8 mouse cellular contexts compared by ENCODE assay signal in the genomic region with DNA sequence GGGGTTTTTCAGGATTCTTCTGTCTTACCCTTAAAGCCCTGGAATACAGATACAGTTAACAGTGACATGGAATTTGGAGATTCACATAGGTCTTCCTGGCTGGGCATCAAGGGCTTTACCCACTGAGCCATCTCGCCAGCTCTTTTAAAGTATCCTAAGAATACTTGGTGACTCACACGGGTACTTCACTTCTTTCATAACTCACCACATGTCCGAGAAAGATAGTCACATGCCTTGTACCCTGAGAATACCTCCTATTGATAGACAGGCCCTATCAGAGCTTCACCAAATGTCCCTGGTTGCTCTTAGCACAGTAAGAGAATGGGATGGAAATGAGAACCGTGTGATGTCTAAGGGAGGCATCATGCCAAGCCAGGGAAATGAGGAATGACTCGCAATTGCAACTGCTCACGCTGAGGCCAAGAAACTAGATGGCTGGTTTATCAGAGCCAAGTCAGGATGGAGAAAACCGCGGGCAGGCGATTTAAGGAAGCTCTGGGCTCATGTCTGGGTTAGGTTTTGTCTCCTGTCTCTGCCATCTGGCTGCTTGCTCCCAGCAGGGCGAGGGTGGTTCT. TPM values are rescaled to one million over a fixed set of nuclear protein-coding genes. Genes with fewer than 3 reads are reported as not detected.
DNase-seq lines count a peak whose midpoint lies in the region; ATAC-seq and TF ChIP-seq lines count a peak whose summit lies in the region.

No protein-coding gene starts in this region.

- TF ChIP-seq CTCF in heart, adult 2 months (IDR thresholded peaks at IDR 0.05) = no peak

- DNase-seq in heart, adult 2 months = no peak
- DNase-seq in heart, postnatal 36 days = no peak
- peak; percentile 71 for DNase-seq in lung, postnatal 36 days
- peak; percentile 51 for DNase-seq in telencephalon, adult 2 months (ENCODE audit: low read depth, low spot score)
- no peak for DNase-seq in adrenal gland, postnatal 4 days (ENCODE audit: low spot score in 2 of 2)

- H3K36me3 ChIP-seq in heart, adult 2 months (ENCODE audit: control insufficient read depth, insufficient read depth, low read length) = no peaks in the 10 kb centered on the region
- H3K36me3 ChIP-seq in embryonic facial prominence, embryonic 12.5 days = no peaks in the 10 kb centered on the region
- no peaks in the 10 kb centered on the region for H3K36me3 ChIP-seq in hindbrain, embryonic 13.5 days

- H3K4me1 ChIP-seq in heart, adult 2 months (ENCODE audit: control insufficient read depth, insufficient read depth, low read length) = peaks cover 3% of the 10 kb centered on the region
- peaks cover 8% of the 10 kb centered on the region; the same call in 1 of the 2 replicates for H3K4me1 ChIP-seq in embryonic facial prominence, embryonic 12.5 days
- H3K4me1 ChIP-seq in hindbrain, embryonic 13.5 days (replicated peaks) = peaks cover 15% of the 10 kb centered on the region

- H3K79me2 ChIP-seq in heart, adult 2 months (replicated peaks; ENCODE audit: control insufficient read depth, insufficient read depth, low read length) = no peaks in the 10 kb centered on the region; the same call in 1 of the 2 replicates

- H3K27ac ChIP-seq in heart, adult 2 months = peak overlapping the region; percentile 84
- H3K27ac ChIP-seq in embryonic facial prominence, embryonic 12.5 days = peak overlapping the region; percentile 94
- H3K27ac ChIP-seq in hindbrain, embryonic 13.5 days = peak overlapping the region; percentile 99

- no peaks in the 10 kb centered on the region for H3K27me3 ChIP-seq in heart, adult 2 months (ENCODE audit: control insufficient read depth, insufficient read depth, low read length)
- H3K27me3 ChIP-seq in embryonic facial prominence, embryonic 12.5 days = no peaks in the 10 kb centered on the region
- peaks cover 3% of the 10 kb centered on the region; the same call in 1 of the 2 replicates for H3K27me3 ChIP-seq in hindbrain, embryonic 13.5 days

- peak; percentile 8 for ATAC-seq in CD4-positive, CD25-positive, alpha-beta regulatory T cell, adult 4 months
- no peak for ATAC-seq in embryonic facial prominence, embryonic 12.5 days (ENCODE audit: insufficient number of reproducible peaks, insufficient read depth, low FRiP score, low TSS enrichment)
- peak; percentile 5; the same call in 1 of the 2 replicates for ATAC-seq in hindbrain, embryonic 13.5 days (ENCODE audit: low FRiP score)

- WGBS in heart, adult 2 months = 11% methylated on average over 10 of the region's 10 CpGs
- 42% methylated on average over 10 of the region's 10 CpGs for WGBS in embryonic facial prominence, embryonic 12.5 days
- 37% methylated on average over 10 of the region's 10 CpGs for WGBS in hindbrain, embryonic 13.5 days

- peak overlapping the region; percentile 72 for H3K4me2 ChIP-seq in embryonic facial prominence, embryonic 12.5 days (replicated peaks)
- H3K4me2 ChIP-seq in hindbrain, embryonic 13.5 days = peak overlapping the region; percentile 74

- TF ChIP-seq EP300 in heart, adult 2 months (IDR thresholded peaks at IDR 0.05; ENCODE audit: insufficient read depth, low read depth, low read length) = no peak

- peak overlapping the region; percentile 60 for H3K9ac ChIP-seq in heart, adult 2 months (ENCODE audit: low read depth, low read length)
- H3K9ac ChIP-seq in embryonic facial prominence, embryonic 12.5 days = peak overlapping the region; percentile 49
- peak overlapping the region; percentile 77 for H3K9ac ChIP-seq in hindbrain, embryonic 13.5 days

- intact Hi-C loops in heart, adult 2 months (cut with DNase I) = loop anchor here (2.0 kb wide), 1 partner anchor 44 kb away; the partner anchor contains the start of gene Ezr
- intact Hi-C loops in heart, postnatal 36 days (cut with DNase I) = no loop called here

- H3K9me3 ChIP-seq in embryonic facial prominence, embryonic 12.5 days = no peaks in the 10 kb centered on the region
- no peaks in the 10 kb centered on the region for H3K9me3 ChIP-seq in hindbrain, embryonic 13.5 days

- TF ChIP-seq POLR2A in heart, adult 2 months (IDR thresholded peaks at IDR 0.05; ENCODE audit: insufficient read depth, low read depth, low read length) = no peak

- peak overlapping the region; percentile 61 for H3K4me3 ChIP-seq in heart, adult 2 months
- peak overlapping the region; percentile 55 for H3K4me3 ChIP-seq in embryonic facial prominence, embryonic 12.5 days
- peak overlapping the region; percentile 60 for H3K4me3 ChIP-seq in hindbrain, embryonic 13.5 days

RNA-seq across cellular contexts. Expression of gene Ezr, which starts 44.7 kb away (rescaled TPM):
- total RNA-seq in heart, adult 2 months (2021) = 10 to 100 TPM; 33.4 to 35.7 TPM
- polyA plus RNA-seq in heart, adult 2 months (2012; rRNA removed) = 24.2 TPM in 2 replicates
- total RNA-seq in heart, postnatal 36 days (2021) = 10 to 100 TPM; 35.0 to 43.3 TPM
- polyA plus RNA-seq in CD4-positive, CD25-positive, alpha-beta regulatory T cell, adult 4 months (2017; shearing (Covaris generic)) = 100 to 1,000 TPM; 110 to 136 TPM
- 48.6 and 52.2 TPM in 2 replicates for polyA plus RNA-seq in embryonic facial prominence, embryonic 12.5 days (2016; fragmentation: Nextera tagmentation; extraction: Ambion mirVana)
- 53.9 and 94.4 TPM in 2 replicates for polyA plus RNA-seq in hindbrain, embryonic 13.5 days (2015; fragmentation: Nextera tagmentation; extraction: Ambion mirVana)
- 10 to 100 TPM; 23.7 to 60.5 TPM for total RNA-seq in adrenal gland, postnatal 4 days (2021)

Comparison
In these comparisons a context has a peak if more than half of its experiments do, and no peak if none do; other contexts are left out.
1. DNase-seq: peak in lung, postnatal 36 days (single experiment) and telencephalon, adult 2 months (single experiment); none in heart, adult 2 months (0 of 2), heart, postnatal 36 days (0 of 2) and adrenal gland, postnatal 4 days (0 of 2).
2. Peak in every context shown above with its lines, with median percentiles within 50 percentile points of each other: H3K27ac ChIP-seq, H3K4me3 ChIP-seq and H3K9ac ChIP-seq.